Mouse (Mus musculus) heart, embryonic 10.5 days (tissue): Measurements from ENCODE around the gene Traf1. TPM values are rescaled to one million over a fixed set of nuclear protein-coding genes. Genes with fewer than 3 reads are reported as not detected.

Source experiments
- DNase-seq: peaks from one replicate; pipeline ENCODE4 v3.0.0-alpha.2; 2017; ENCODE audit warnings: low spot score
- H3K27ac ChIP-seq: fragments of 300-500 bp; sonication (generic); 2 replicates; pipeline ENCODE4 v1.5.1; 2016; ENCODE audit warnings: mild to moderate bottlenecking
- H3K27me3 ChIP-seq: fragments of 300-500 bp; sonication (generic); 2 replicates; pipeline ENCODE4 v1.6.1; 2016; ENCODE audit warnings: mild to moderate bottlenecking; ENCODE audit not compliant: poor library complexity, insufficient read depth, severe bottlenecking
- H3K36me3 ChIP-seq: fragments of 300-500 bp; sonication (generic); 2 replicates; pipeline ENCODE4 v1.6.1; 2016; ENCODE audit warnings: mild to moderate bottlenecking, moderate library complexity
- H3K4me1 ChIP-seq: fragments of 300-500 bp; sonication (generic); 2 replicates; pipeline ENCODE4 v1.6.1; 2016; ENCODE audit warnings: mild to moderate bottlenecking
- H3K4me3 ChIP-seq: fragments of 300-500 bp; sonication (generic); 2 replicates; pipeline ENCODE4 v1.5.1; 2016; ENCODE audit warnings: mild to moderate bottlenecking, moderate library complexity
- H3K9me3 ChIP-seq: fragments of 300-500 bp; sonication (generic); 2 replicates; pipeline ENCODE4 v1.6.1; 2016; ENCODE audit warnings: mild to moderate bottlenecking, moderate library complexity
- WGBS: fragments of 180-500 bp; shearing (Covaris S2); methylation state at CpG from one replicate; pipeline ENCODE4 v1.1.7; 2016; 5-methylcytosine and 5-hydroxymethylcytosine counted together
- polyA plus RNA-seq: library from polyadenylated mRNA; unstranded; fragments of >200 nt; fragmentation: Nextera tagmentation; extraction: Ambion mirVana; gene quantifications from 2 replicates; pipeline ENCODE4 v1.2.1, GENCODE M21; 2016

Traf1 gene
- 0.78 and 0.85 TPM in 2 replicates for polyA plus RNA-seq

- 11% methylated on average over 20 of the region's 20 CpGs for WGBS
- Histone ChIP-seq H3K9me3 (no peaks in the 10 kb centered on the region), H3K27ac (peak within 1 kb of the TSS; percentile 74; the same call in 1 of the 2 replicates), H3K27me3 (peaks cover 8% of the 10 kb centered on the region), H3K4me3 (peak within 1 kb of the TSS; percentile 56), H3K36me3 (no peaks in the 10 kb centered on the region), H3K4me1 (peaks cover 24% of the 10 kb centered on the region)
- no peak for DNase-seq
These were observed at the start of gene Traf1 for GRCm38 (mm10) chr2:34961481-34962036. Gene Traf1 (minus strand): TSS chr2:34961772.

GRCm38 (mm10) chr2:34998956-34999355 is 37.4 kb upstream of the Traf1 start:
- Histone ChIP-seq H3K27ac (no peak overlapping the region), H3K36me3 (no peaks in the 10 kb centered on the region), H3K4me3 (no peak overlapping the region), H3K27me3 (no peaks in the 10 kb centered on the region), H3K9me3 (no peaks in the 10 kb centered on the region), H3K4me1 (no peaks in the 10 kb centered on the region)
- DNase-seq, result no peak
- 79% methylated on average over 9 of the region's 9 CpGs for WGBS

GRCm38 (mm10) chr2:34996506-34996905 is 34.9 kb upstream of the Traf1 start:
- no peaks in the 10 kb centered on the region for H3K4me1 ChIP-seq
- 79% methylated on average over 5 of the region's 5 CpGs for WGBS

GRCm38 (mm10) chr2:34993696-34994356 is 32.3 kb upstream of the Traf1 start:
- Histone ChIP-seq H3K4me1 (no peaks in the 10 kb centered on the region), H3K4me3 (no peak overlapping the region), H3K27me3 (peaks cover 16% of the 10 kb centered on the region; the same call in 1 of the 2 replicates), H3K9me3 (no peaks in the 10 kb centered on the region), H3K36me3 (no peaks in the 10 kb centered on the region), H3K27ac (no peak overlapping the region)
- DNase-seq, result no peak
- 85% methylated on average over 5 of the region's 5 CpGs for WGBS

More at GRCm38 (mm10) chr2:34996506-34996905, 34.9 kb upstream of the Traf1 start:
- no peak for DNase-seq
- H3K36me3 ChIP-seq, result no peaks in the 10 kb centered on the region
- H3K4me3 ChIP-seq, result no peak overlapping the region
- H3K9me3 ChIP-seq, result no peaks in the 10 kb centered on the region
- H3K27ac ChIP-seq, result no peak overlapping the region
- peaks cover 12% of the 10 kb centered on the region; the same call in 1 of the 2 replicates for H3K27me3 ChIP-seq

- Histone ChIP-seq H3K9me3 (no peaks in the 10 kb centered on the region), H3K4me3 (no peak overlapping the region), H3K27me3 (peaks cover 16% of the 10 kb centered on the region; the same call in 1 of the 2 replicates), H3K27ac (no peak overlapping the region), H3K36me3 (no peaks in the 10 kb centered on the region), H3K4me1 (no peaks in the 10 kb centered on the region)
- DNase-seq, result no peak
- 20% methylated on average over 9 of the region's 9 CpGs for WGBS
These were observed 31.4 kb upstream of the Traf1 start for GRCm38 (mm10) chr2:34992729-34993695.

- H3K4me1 ChIP-seq, result no peaks in the 10 kb centered on the region
- 73% methylated on average over 3 of the region's 3 CpGs for WGBS
- DNase-seq, result no peak
- no peaks in the 10 kb centered on the region for H3K36me3 ChIP-seq
- no peak overlapping the region for H3K27ac ChIP-seq
- no peak overlapping the region for H3K4me3 ChIP-seq
- H3K9me3 ChIP-seq, result no peaks in the 10 kb centered on the region
- peaks cover 16% of the 10 kb centered on the region; the same call in 1 of the 2 replicates for H3K27me3 ChIP-seq
These were observed 30.4 kb upstream of the Traf1 start for GRCm38 (mm10) chr2:34991966-34992365.

GRCm38 (mm10) chr2:34989749-34990148 is 28.2 kb upstream of the Traf1 start:
- Histone ChIP-seq H3K27me3 (peaks cover 16% of the 10 kb centered on the region; the same call in 1 of the 2 replicates), H3K4me3 (no peak overlapping the region), H3K4me1 (no peaks in the 10 kb centered on the region), H3K9me3 (no peaks in the 10 kb centered on the region), H3K36me3 (no peaks in the 10 kb centered on the region), H3K27ac (no peak overlapping the region)
- 68% methylated on average over 1 of the region's 1 CpGs for WGBS
- no peak for DNase-seq

GRCm38 (mm10) chr2:34987595-34987994 is 26.0 kb upstream of the Traf1 start:
- no peak for DNase-seq
- no peaks in the 10 kb centered on the region for H3K36me3 ChIP-seq
- H3K27me3 ChIP-seq, result peaks cover 8% of the 10 kb centered on the region; the same call in 1 of the 2 replicates
- no peak overlapping the region for H3K27ac ChIP-seq
- WGBS, result 74% methylated on average over 1 of the region's 1 CpGs
- H3K4me1 ChIP-seq, result peaks cover 10% of the 10 kb centered on the region
- no peaks in the 10 kb centered on the region for H3K9me3 ChIP-seq
- H3K4me3 ChIP-seq, result no peak overlapping the region

GRCm38 (mm10) chr2:34984885-34985284 is 23.3 kb upstream of the Traf1 start:
- H3K36me3 ChIP-seq, result no peaks in the 10 kb centered on the region
- no peak overlapping the region for H3K27ac ChIP-seq
- WGBS, result 78% methylated on average over 8 of the region's 8 CpGs
- no peak for DNase-seq
- peaks cover 24% of the 10 kb centered on the region for H3K4me1 ChIP-seq
- no peak overlapping the region for H3K4me3 ChIP-seq
- no peaks in the 10 kb centered on the region for H3K27me3 ChIP-seq
- no peaks in the 10 kb centered on the region for H3K9me3 ChIP-seq

- DNase-seq, result no peak
- Histone ChIP-seq H3K27ac (no peak overlapping the region; the same call in 1 of the 2 replicates), H3K9me3 (no peaks in the 10 kb centered on the region), H3K27me3 (no peaks in the 10 kb centered on the region), H3K36me3 (no peaks in the 10 kb centered on the region), H3K4me1 (peaks cover 24% of the 10 kb centered on the region), H3K4me3 (no peak overlapping the region)
- WGBS, result 57% methylated on average over 11 of the region's 11 CpGs
These were observed 21.5 kb upstream of the Traf1 start for GRCm38 (mm10) chr2:34982906-34983698.

GRCm38 (mm10) chr2:34982096-34982724 is 20.6 kb upstream of the Traf1 start:
- Histone ChIP-seq H3K4me1 (peaks cover 26% of the 10 kb centered on the region), H3K36me3 (no peaks in the 10 kb centered on the region), H3K9me3 (no peaks in the 10 kb centered on the region), H3K27me3 (no peaks in the 10 kb centered on the region), H3K27ac (no peak overlapping the region; the same call in 1 of the 2 replicates), H3K4me3 (no peak overlapping the region)
- 67% methylated on average over 14 of the region's 14 CpGs for WGBS
- no peak for DNase-seq
